Mouse (Mus musculus): ENCODE measurements around the gene Vkorc1. TPM values are rescaled to one million over a fixed set of nuclear protein-coding genes. Genes with fewer than 3 reads are reported as not detected.

Vkorc1 gene
- polyA plus RNA-seq, 1 experiment from 2014 or later: 106 TPM

DNA sequence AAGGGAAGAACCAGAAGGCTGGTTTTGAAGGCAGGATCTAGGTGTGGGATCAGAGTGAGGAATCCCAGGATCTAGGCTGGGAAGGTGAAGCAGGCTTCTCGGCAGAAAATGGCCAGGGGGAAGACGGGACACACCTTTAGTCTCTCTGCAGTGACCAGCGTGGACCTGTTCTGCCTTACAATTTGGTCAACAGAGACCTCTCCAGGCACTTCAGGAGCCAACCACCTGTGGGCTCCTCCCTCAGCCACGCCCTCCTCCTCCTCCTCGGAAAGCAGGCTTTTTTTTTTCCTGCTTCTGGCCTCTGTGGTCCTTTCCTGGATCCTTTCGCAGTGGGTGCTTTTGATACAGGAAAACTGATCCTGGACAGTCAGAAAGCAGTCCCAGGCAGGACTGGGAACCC, 34.5 kb upstream of the Vkorc1 start, which contains the start of gene Prss8:
Prss8 (minus strand) TSS at position 182 of the 400 bp plus-strand sequence.
- no peaks in the 10 kb centered on the region for H3K9me3 ChIP-seq (replicated peaks)
- no peak within 1 kb of the TSS for H3K27ac ChIP-seq (ENCODE audit: poor library complexity, severe bottlenecking)
- 11% methylated on average over 6 of the region's 6 CpGs for WGBS
- peak within 1 kb of the TSS; percentile 58 for H3K4me2 ChIP-seq
- peaks cover 23% of the 10 kb centered on the region for H3K27me3 ChIP-seq (replicated peaks)
- peaks cover 11% of the 10 kb centered on the region for H3K36me3 ChIP-seq
- H3K4me1 ChIP-seq (replicated peaks): peaks cover 33% of the 10 kb centered on the region
- peak within 1 kb of the TSS; percentile 22 for H3K9ac ChIP-seq
- H3K4me3 ChIP-seq: peak within 1 kb of the TSS; percentile 29
- no peak for ATAC-seq (ENCODE audit: insufficient number of reproducible peaks, low FRiP score)

DNA sequence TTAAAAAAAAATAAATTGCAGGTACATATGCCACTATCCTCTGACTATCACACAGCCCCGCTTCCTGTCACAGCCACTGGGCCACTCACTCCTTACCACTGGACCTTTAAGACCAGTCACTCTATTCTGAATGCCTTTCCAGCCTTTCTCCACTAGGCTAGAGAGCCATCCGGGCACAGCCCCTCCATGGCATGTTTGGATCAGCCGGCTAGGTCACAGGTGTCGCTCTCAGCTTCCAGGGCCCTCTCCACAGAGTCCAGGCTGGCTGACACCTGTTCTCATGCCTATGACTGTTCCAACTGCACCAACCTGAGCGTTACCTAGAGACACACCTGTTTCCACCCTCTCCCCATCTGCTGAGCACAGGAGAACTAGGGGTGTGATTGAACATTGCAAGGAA, 33.2 kb upstream of the Vkorc1 start:
- Histone ChIP-seq H3K4me3 (no peak overlapping the region), H3K9ac (peak overlapping the region; percentile 15; the same call in 1 of the 2 replicates), H3K4me2 (peak overlapping the region; percentile 58), H3K9me3 (replicated peaks) (no peaks in the 10 kb centered on the region), H3K27ac (ENCODE audit: poor library complexity, severe bottlenecking) (no peak overlapping the region), H3K27me3 (replicated peaks) (peaks cover 23% of the 10 kb centered on the region), H3K36me3 (peaks cover 20% of the 10 kb centered on the region), H3K4me1 (replicated peaks) (peaks cover 26% of the 10 kb centered on the region)
- WGBS: 47% methylated on average over 5 of the region's 5 CpGs
- no peak for ATAC-seq (ENCODE audit: insufficient number of reproducible peaks, low FRiP score)

DNA sequence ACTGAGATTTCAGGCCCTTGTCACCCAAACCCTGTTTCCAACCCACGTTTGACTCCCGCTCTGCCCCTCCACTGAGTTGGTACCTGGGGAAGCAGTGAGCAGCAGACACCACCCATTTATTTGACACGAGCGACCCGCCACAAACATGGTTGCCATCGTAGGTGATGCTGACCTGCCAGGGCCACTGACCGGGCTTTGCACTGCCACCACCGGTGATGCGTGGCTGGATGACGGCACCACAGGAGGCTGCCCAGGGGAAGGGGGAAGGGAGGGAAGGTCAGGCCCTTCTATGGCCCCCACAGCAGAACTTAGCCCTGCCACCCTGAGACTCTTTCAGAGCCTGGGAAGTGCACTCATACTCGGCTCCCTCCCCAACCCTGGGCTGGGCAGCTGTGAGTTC, 32.3 kb upstream of the Vkorc1 start:
- peaks cover 26% of the 10 kb centered on the region for H3K4me1 ChIP-seq (replicated peaks)
- H3K36me3 ChIP-seq: peaks cover 28% of the 10 kb centered on the region
- H3K4me3 ChIP-seq: no peak overlapping the region
- no peaks in the 10 kb centered on the region for H3K9me3 ChIP-seq (replicated peaks)
- peaks cover 23% of the 10 kb centered on the region for H3K27me3 ChIP-seq (replicated peaks)
- WGBS: 87% methylated on average over 11 of the region's 11 CpGs
- H3K9ac ChIP-seq: no peak overlapping the region
- no peak overlapping the region for H3K4me2 ChIP-seq
- no peak for ATAC-seq (ENCODE audit: insufficient number of reproducible peaks, low FRiP score)
- H3K27ac ChIP-seq (ENCODE audit: poor library complexity, severe bottlenecking): no peak overlapping the region

DNA sequence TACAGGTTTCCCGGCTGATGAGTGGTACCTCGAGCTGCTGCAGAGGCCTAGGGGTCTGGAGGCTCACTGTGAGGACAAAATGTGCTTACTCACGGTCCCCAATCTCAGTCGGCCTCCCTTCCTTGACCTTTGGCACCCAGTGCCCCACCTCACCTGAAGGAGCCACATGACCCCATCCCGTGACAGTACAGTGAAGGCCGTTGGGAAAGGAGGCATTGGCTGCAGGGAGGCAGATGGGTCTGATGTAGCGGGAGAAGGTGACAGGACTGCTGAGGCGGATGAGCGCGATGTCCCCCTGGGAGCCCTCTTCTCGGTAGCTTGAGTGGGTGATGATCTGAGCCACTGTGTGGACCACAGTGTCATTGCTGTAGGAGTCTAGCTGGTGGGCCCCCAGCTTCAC, 31.4 kb upstream of the Vkorc1 start:
- H3K36me3 ChIP-seq: peaks cover 37% of the 10 kb centered on the region
- no peak overlapping the region for H3K4me3 ChIP-seq
- WGBS: 84% methylated on average over 11 of the region's 11 CpGs
- ATAC-seq (ENCODE audit: insufficient number of reproducible peaks, low FRiP score): no peak
- H3K27ac ChIP-seq (ENCODE audit: poor library complexity, severe bottlenecking): no peak overlapping the region
- no peak overlapping the region for H3K9ac ChIP-seq
- H3K27me3 ChIP-seq (replicated peaks): peaks cover 23% of the 10 kb centered on the region
- H3K4me2 ChIP-seq: no peak overlapping the region
- peaks cover 24% of the 10 kb centered on the region for H3K4me1 ChIP-seq (replicated peaks)
- H3K9me3 ChIP-seq (replicated peaks): no peaks in the 10 kb centered on the region

DNA sequence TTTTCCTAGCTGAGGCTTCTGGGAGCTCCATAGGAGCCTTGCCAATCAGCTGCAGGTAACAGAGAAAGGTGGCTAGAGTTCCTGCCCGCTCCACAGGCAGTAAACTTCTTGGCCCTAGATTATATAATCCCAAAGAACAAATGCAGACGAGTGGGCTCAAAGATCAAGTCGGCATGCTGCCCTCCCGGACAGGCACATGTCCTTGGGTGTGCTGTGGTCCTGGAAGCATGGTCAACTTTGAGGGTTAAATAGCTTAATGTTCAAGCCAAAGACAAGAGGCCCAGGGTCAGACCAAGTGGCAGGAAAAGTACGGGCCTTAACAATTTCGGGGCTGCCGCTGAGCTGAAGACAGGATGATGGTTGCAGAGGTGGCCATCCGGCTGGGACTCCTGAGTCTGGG, 30.6 kb upstream of the Vkorc1 start:
- Histone ChIP-seq H3K27me3 (replicated peaks) (peaks cover 23% of the 10 kb centered on the region), H3K4me1 (replicated peaks) (peaks cover 16% of the 10 kb centered on the region), H3K36me3 (peaks cover 37% of the 10 kb centered on the region), H3K4me3 (no peak overlapping the region), H3K9me3 (replicated peaks) (no peaks in the 10 kb centered on the region), H3K27ac (ENCODE audit: poor library complexity, severe bottlenecking) (no peak overlapping the region), H3K9ac (no peak overlapping the region), H3K4me2 (no peak overlapping the region)
- 91% methylated on average over 8 of the region's 8 CpGs for WGBS
- ATAC-seq (ENCODE audit: insufficient number of reproducible peaks, low FRiP score): no peak

DNA sequence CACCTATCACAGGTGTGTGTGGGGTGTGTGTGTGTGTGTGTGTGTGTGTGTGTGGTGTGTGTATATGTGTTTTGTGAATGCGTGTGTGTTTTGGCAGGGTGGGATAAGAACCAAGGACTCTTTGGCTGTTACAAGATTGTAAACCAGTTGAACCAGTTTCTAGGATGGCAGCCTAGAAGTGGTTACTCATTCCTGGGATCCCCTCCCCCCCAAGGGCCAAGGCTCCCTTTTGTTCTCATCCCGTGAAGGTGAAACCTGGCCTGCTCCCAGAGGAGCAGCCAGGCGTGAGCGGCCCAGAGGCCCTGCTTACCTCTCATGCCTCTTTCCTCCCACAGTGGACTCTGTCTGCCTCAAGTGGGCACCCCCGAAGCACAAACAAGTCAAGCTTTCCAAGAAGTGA, 29.8 kb upstream of the Vkorc1 start:
- ATAC-seq (ENCODE audit: insufficient number of reproducible peaks, low FRiP score): no peak
- Histone ChIP-seq H3K36me3 (peaks cover 42% of the 10 kb centered on the region), H3K9ac (no peak overlapping the region), H3K4me1 (replicated peaks) (peaks cover 16% of the 10 kb centered on the region), H3K9me3 (replicated peaks) (no peaks in the 10 kb centered on the region), H3K27me3 (replicated peaks) (peaks cover 21% of the 10 kb centered on the region), H3K4me2 (no peak overlapping the region), H3K4me3 (no peak overlapping the region), H3K27ac (ENCODE audit: poor library complexity, severe bottlenecking) (no peak overlapping the region)
- WGBS: 74% methylated on average over 5 of the region's 5 CpGs

DNA sequence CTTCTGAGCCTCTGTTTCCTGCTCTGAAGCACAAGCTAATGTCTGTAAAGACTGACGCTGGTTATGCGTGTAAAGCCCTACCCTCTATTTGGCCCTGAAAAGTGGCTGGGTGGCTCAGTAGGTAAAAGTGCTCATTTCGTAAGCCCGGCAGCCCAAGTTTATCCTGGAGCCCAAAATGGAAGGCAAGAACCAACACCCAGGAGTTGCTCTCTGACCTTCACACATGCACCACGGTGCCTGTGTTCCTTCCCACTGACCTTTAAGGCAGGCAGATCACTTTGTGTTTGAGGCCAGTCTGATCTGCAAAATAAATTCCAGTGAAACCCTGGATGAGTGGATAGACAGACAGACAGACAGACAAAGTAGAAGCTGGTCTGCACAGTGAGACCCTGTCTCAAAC, 28.3 kb upstream of the Vkorc1 start:
- Histone ChIP-seq H3K9me3 (replicated peaks) (no peaks in the 10 kb centered on the region), H3K4me1 (replicated peaks) (peaks cover under 1% of the 10 kb centered on the region), H3K36me3 (peaks cover 45% of the 10 kb centered on the region), H3K4me3 (no peak overlapping the region), H3K27me3 (replicated peaks) (peaks cover 11% of the 10 kb centered on the region), H3K9ac (no peak overlapping the region), H3K4me2 (no peak overlapping the region), H3K27ac (ENCODE audit: poor library complexity, severe bottlenecking) (no peak overlapping the region)
- ATAC-seq (ENCODE audit: insufficient number of reproducible peaks, low FRiP score): no peak
- WGBS: 89% methylated on average over 5 of the region's 5 CpGs

DNA sequence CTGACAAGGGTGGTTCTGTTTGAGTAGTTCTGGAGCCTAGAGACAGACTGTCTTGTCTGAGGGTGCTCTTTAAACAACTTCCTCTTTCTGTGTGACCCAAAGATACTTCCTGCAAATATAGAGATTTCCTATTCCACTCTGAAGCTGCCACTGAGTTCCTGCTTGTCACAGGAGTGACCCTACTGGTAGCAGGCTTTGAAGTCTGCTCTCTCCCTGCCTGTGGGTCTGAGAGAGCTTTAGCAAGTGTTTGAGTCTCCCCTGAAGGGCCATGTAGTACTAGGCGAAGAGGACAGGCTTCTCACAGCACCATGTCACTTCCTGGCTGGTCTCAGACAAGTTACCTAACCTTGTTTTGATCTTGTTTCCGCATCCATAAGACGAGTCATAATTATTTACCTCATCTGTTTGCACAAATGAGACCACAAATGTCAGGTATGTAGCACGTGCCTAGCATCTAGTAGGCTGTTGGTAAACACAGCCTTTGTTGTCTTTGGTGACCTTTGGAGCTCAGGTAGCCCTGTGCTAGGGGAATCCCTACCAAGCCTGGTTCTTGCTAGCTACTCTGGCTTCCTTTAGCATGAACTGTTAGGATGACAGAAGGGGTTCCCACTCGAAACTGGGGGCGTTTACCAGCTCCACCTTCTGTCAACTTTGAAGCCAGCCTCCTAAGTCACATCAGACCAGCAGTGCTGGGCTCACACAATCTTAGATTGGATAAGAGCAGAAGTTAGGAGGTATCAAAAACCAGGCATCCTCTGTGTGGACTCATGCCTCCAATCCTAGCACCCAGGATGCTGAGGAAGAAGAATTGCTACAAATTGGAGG, 27.2 kb upstream of the Vkorc1 start:
- Histone ChIP-seq H3K36me3 (peaks cover 50% of the 10 kb centered on the region), H3K9me3 (replicated peaks) (no peaks in the 10 kb centered on the region), H3K27me3 (replicated peaks) (peaks cover 2% of the 10 kb centered on the region), H3K4me3 (no peak overlapping the region), H3K27ac (ENCODE audit: poor library complexity, severe bottlenecking) (no peak overlapping the region), H3K9ac (no peak overlapping the region), H3K4me1 (replicated peaks) (no peaks in the 10 kb centered on the region), H3K4me2 (no peak overlapping the region)
- ATAC-seq (ENCODE audit: insufficient number of reproducible peaks, low FRiP score): no peak
- WGBS: 74% methylated on average over 6 of the region's 6 CpGs

DNA sequence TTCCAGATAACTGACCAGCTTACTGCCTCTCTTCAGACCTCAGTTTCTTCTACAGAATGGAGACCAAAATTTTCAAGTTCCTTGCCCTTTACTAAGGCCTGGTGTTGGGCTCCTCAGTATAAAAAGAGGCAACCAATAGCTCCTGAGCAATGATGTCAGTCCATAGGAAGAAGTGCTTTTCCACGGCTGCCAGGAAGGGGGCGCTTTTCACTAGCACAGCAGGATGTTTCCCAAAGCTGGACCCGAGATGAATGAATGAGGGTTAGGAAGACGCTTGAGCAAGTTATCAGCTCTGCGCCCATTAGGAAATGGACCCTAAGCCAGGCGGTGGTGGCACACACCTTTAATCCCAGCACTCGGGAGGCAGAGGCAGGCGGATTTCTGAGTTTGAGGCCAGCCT, 26.1 kb upstream of the Vkorc1 start:
- no peaks in the 10 kb centered on the region for H3K9me3 ChIP-seq (replicated peaks)
- WGBS: 64% methylated on average over 8 of the region's 8 CpGs
- H3K4me3 ChIP-seq: no peak overlapping the region
- H3K4me2 ChIP-seq: no peak overlapping the region
- no peak for ATAC-seq (ENCODE audit: insufficient number of reproducible peaks, low FRiP score)
- H3K9ac ChIP-seq: no peak overlapping the region
- H3K4me1 ChIP-seq (replicated peaks): no peaks in the 10 kb centered on the region
- H3K36me3 ChIP-seq: peaks cover 61% of the 10 kb centered on the region
- no peak overlapping the region for H3K27ac ChIP-seq (ENCODE audit: poor library complexity, severe bottlenecking)
- no peaks in the 10 kb centered on the region for H3K27me3 ChIP-seq (replicated peaks)

DNA sequence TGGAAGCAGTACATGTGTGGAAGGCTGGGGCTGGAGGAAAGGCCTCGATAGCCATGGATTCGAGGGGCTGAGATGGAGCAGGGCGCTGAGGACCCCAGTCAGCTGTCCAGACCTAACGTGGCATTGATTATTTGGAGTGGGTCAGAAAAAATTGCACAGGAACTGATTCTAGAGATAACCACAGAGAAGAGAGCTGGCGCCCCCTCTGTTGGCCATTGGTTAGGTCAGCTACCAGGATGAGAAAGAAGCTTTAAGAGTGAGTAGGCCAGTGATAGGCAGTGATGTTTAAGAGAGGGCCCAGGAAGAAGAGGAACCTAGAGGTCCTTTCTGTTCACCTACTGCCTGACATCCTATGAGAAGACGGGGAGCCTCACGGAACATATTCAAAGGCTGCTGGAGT, 23.9 kb upstream of the Vkorc1 start:
- H3K27ac ChIP-seq (ENCODE audit: poor library complexity, severe bottlenecking): no peak overlapping the region

DNA sequence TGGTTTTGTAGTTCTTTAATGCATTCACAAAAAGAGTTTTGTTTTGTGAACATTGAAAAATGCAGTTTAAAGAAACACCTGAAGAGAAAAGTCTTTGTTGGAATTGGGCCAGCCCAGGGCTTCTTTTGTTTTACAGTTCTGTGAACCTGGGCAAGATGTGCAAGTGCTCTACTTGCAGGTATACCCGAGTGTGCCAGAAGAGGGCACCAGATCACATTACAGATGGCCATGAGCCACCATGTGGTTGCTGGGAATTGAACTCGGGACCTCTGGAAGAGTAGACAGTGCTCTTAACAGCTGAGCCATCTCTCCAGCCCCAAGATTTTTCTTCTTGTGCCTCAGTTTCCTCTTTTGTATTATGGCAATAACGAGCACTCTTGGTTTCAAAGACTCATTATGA, 22.8 kb upstream of the Vkorc1 start:
- H3K4me3 ChIP-seq: no peak overlapping the region
- ATAC-seq (ENCODE audit: insufficient number of reproducible peaks, low FRiP score): no peak
- H3K9me3 ChIP-seq (replicated peaks): no peaks in the 10 kb centered on the region
- H3K4me1 ChIP-seq (replicated peaks): peaks cover 1% of the 10 kb centered on the region; the same call in 1 of the 2 replicates
- H3K4me2 ChIP-seq: no peak overlapping the region
- 59% methylated on average over 3 of the region's 3 CpGs for WGBS
- no peak overlapping the region for H3K9ac ChIP-seq
- no peak overlapping the region for H3K27ac ChIP-seq (ENCODE audit: poor library complexity, severe bottlenecking)
- H3K27me3 ChIP-seq (replicated peaks): no peaks in the 10 kb centered on the region
- peaks cover 54% of the 10 kb centered on the region for H3K36me3 ChIP-seq

More for the DNA sequence above, 23.9 kb upstream of the Vkorc1 start:
- H3K27me3 ChIP-seq (replicated peaks): no peaks in the 10 kb centered on the region
- H3K4me2 ChIP-seq: no peak overlapping the region
- H3K4me3 ChIP-seq: no peak overlapping the region
- no peak overlapping the region for H3K9ac ChIP-seq
- no peaks in the 10 kb centered on the region for H3K9me3 ChIP-seq (replicated peaks)
- peaks cover 60% of the 10 kb centered on the region for H3K36me3 ChIP-seq
- WGBS: 80% methylated on average over 7 of the region's 7 CpGs
- no peak for ATAC-seq (ENCODE audit: insufficient number of reproducible peaks, low FRiP score)
- H3K4me1 ChIP-seq (replicated peaks): no peaks in the 10 kb centered on the region

DNA sequence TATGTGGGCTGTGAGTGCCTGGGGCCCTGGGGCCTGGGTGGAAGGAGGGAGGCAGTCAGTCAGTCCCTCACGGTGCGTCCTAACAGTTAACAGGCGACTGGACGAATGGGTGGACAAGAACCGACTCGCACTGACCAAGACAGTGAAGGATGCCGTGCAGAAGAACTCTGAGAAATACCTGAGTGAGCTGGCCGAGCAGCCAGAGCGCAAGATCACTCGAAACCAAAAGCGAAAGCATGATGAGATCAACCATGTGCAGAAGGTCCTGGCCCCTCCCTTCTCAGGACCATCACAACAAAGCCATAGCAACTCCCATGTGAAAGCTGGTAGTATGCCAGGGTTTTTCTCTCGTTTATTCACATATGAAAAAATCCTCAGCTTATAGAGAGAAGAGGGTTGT, 19.9 kb upstream of the Vkorc1 start:
- H3K4me2 ChIP-seq: no peak overlapping the region
- no peak for ATAC-seq (ENCODE audit: insufficient number of reproducible peaks, low FRiP score)
- no peak overlapping the region for H3K27ac ChIP-seq (ENCODE audit: poor library complexity, severe bottlenecking)
- peaks cover 5% of the 10 kb centered on the region; the same call in 1 of the 2 replicates for H3K4me1 ChIP-seq (replicated peaks)
- peaks cover 35% of the 10 kb centered on the region for H3K36me3 ChIP-seq
- WGBS: 90% methylated on average over 12 of the region's 12 CpGs
- no peaks in the 10 kb centered on the region for H3K9me3 ChIP-seq (replicated peaks)
- no peak overlapping the region for H3K4me3 ChIP-seq
- no peaks in the 10 kb centered on the region for H3K27me3 ChIP-seq (replicated peaks)
- no peak overlapping the region for H3K9ac ChIP-seq

All from heart, embryonic 12.5 days (tissue).